Mouse (Mus musculus) B cell, adult 62 days (primary cell): ENCODE data around the gene Nudt3. TPM values are rescaled to one million over a fixed set of nuclear protein-coding genes. Genes with fewer than 3 reads are reported as not detected.

Experiments
- total RNA-seq: library from RNA; stranded (reverse); gene quantifications from 4 replicates; pipeline ENCODE4 v1.2.4, GENCODE M21; 2023

Nudt3 gene
- 93.3 to 101 TPM (median 95.0 TPM) in 4 replicates for total RNA-seq

DNA sequence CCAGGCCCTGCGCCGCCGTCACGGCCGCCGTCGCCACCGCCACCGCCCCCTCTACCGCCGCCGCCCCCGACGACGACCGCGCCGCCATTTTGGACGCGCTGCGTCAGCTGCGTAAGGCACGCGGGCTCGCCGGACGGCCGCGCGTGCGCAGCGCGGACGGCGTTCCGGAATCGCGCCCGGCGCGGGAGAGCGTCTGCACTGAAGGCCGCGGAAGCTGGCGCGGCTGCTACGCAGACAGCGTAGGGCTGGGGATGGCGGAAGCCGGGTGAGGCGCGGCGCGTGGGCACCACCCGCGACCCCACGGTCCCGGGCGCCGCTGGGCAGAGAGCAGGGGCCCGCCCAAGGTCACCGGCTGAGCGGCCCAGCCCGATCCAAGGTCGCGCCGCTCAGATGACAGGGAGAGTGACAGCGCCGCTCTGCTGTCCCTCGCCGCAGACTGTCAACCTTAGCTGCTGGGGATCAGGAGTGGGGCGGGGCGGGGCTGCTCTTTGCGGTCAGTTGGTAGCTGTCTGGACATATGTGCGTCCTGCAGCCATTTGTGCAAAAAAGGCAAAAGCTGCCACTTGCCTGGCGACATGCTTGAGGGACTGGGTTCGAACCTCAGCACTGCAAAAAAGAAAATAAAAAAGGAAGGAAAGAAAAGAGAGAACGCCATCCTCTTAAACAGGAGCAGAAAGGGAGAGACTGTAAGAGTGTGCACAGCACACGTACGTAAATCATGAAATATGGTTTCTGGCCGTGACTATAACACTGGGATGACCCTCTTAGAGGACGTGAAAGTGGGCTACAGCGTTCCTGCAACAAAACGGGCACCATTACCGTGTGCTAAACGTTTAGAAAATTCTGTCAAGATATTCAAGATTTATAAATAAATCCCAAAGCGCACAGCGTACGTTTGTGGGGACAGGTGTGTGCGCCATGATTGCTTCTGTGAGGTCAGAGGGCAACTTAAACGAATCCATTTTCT is at the start of gene Nudt3:
Gene Nudt3 (minus strand): TSS at position 136 of the 967 bp plus-strand sequence.

DNA sequence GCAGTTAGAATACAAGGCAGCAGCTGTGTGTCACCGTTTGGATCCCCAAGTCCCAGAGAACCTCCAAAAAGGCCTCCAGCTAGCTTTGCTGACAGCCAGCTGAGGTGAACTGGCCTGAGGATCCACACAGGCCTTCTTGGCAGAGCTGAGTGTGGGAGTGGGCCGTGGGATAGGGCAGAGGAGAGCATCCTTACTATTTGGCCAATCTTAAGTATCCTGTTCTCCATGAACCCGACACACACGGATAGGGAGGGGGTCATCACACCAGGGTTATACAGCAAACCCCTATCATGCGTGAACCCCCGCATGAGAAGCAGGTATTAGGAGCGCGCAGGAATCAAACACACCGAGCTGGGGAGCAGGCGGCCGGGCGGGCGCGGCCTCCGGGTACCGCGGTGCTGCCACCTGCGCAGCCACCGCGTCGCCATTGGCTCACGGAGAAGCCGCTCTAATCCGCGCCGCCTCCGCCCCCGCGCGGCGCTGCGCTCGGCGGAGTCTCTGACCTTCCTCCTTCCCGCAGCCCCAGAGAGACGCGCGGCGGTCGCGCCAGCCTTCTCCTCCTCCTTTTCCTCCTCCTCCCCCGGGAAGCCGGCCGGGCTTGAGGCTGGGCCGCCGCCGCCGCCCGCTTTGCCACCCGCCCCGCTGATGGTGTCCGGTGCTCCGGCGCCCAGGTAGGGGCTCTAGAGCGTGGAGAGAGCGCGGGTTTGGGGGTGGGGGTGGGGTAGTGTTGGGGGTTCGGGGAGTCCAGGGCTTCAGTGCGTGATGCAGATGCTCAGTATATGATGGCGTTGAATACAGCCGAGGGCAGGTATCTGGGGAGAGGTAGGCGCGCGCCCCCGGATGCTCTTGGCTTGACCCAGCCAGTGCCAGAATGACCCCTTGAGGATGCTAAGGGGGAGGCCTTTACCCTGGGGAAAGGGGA is 32.1 kb upstream of the Nudt3 start, which contains the start of gene Pacsin1:
Gene Pacsin1 (plus strand): TSS at position 421 of the 922 bp plus-strand sequence.

DNA sequence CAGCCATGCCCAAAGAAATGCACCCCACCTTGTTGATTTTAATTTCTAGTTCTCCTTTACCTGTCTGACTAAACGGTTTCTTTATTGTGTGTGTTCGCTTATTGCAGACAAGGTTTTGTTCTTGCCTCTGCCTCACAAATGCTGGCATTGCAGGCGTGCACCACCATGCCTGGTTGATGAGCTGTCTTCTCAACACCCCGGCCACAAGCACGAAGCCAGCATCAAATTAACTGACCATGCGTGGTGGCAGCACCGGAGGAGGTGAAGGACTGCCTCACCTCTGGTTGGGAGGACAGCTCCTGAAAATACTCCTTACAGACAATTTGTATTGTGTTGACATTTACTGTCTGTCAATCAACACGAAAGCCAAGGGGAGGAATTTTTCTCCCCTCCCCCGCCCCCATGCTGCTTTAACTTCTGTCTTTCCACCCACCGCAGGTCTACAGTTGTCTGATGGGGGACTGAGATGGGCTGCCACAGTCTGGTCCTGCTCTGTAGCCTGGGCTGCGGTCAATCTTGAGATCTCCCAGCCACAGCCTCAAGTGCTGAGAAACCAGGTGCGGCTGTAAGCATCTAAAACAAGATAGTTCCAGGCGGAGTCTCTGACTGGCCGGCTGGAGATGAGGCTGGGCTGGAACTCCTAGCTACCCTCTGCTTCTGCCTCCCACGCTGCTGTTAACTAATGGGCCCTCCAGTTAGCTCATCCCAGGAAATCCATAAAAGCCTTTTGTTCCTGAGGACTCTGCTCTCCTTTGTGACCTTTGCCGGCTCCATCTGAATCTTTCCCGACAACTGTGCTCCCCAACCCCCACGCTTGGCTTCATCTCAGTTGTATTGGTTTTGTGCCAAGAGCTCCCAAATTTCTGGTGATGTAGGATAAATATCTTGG is 13.1 kb upstream of the Nudt3 start, which contains the start of gene Rps10:
Gene Rps10 (minus strand): TSS at position 538 of the 889 bp plus-strand sequence.

DNA sequence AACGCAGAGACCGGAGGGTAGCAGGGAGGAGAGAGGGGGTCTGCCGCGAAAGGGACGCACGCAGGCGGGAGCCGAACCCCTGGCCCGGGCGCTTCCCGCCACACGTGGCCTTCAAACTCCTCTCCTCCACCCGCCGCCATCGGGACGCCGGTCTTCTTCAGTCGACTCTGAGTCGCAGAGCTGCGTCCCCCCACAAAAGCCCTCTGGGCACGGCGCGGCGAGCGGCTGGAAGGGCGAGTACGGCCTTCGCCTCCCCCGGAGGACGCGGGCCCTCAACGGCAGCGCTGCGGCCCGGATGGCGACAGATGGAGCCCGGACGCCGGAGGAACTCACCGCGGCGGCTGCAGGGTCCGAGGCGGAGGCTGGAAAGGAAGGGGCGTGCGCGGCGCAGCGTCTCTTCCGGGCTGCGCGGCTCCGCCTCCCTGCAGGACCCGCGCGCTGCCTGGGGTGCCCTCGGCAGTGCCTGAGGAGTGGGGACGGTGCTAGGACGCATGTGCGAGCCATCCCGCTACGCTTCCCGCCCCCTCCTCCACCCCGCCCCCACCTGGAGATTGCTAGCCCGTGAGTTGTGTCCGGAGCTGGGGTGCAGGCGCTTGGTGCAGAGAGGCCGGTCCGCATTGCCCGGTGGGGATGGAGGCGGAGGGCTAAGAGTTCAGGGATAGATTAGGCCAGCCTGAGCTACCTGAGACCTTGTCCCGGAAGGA is 11.7 kb upstream of the Nudt3 start, which contains the start of gene RPS10-NUDT3:
Gene RPS10-NUDT3 (minus strand): TSS at position 352 of the 704 bp plus-strand sequence.

DNA sequence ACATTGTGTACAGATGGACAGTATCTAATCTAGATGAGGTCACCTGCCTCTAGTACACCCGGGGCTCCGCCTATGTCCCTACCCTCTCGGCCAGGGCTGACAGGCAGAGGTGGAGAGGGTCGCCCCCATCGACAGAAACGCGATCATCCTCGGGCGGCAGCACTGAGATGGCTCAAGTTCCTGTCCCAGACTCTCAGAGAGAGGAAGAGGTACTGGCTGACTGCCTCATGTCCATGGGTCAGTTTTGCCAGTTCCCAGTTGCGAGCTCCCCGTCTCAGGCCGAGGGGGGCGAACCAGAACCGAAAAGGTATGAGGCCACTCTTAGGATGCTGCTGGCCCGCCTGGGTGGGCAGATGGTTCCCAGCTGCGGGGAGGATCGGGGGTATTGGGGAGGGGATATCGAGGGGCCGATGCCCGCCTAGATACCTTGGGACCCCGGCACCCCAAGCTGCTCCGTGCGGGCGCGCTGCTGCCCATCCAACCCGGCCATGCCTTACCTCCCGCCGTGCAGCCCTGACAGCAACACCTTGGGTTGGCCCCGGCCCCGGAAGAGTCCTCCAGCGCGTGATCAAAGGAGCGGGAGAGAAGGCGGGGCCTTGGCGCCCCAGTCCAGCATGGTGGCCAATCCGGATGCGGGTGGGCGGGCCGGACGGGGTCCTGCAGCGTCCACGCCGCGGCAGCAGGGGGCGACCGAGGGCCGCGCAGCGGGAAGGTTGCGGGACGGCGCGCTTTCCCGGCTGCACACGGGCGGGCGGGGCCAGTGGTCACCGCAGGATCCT is 57.9 kb downstream of the Nudt3 start, which contains the start of gene AI413582:
Gene AI413582 (minus strand): TSS at position 594 of the 779 bp plus-strand sequence.

DNA sequence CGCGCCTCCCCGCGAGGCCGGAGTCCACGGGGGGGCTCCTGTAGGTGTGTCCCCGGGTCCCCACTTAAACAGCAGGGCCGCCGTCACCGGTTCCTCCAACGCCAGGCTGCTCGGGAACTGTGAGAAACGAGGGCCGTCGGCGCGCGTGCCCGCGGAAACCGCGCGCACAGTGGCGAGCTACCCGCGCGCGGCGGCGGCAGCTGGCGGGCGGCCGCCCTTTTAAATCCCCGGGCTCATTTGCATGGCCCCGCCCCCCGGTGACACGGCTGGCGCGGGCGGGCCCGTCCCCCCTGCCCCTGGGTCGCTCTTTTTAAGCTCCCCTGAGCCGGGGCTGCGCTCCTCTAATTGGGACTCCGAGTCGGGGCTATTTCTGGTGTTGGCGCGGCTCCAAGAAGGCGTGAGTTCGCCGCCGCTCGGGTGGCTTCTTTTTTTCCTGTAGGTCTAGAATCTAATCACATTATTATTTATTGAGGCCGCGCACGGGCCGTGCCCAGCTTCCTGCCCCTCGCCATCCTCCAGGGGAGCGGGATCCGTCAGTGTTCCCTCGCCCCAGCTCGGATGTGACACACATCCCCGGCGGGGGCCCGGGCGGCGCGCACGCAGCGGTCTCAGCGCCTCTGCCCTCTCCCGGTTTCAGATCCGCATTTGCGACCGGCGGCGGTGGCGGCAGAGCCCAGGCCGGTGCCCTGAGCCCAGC is 66.8 kb downstream of the Nudt3 start, which contains the start of gene Hmga1:
Gene Hmga1 (plus strand): TSS at position 183 of the 697 bp plus-strand sequence.

Other genes with a start within 250 kb of the Nudt3 start
- gene Grm4, start 102.1 kb downstream of the Nudt3 start, total RNA-seq: not detected in 4 replicates
- gene Hmga1, start 67.0 kb downstream of the Nudt3 start, total RNA-seq: 66.4 to 82.7 TPM (median 74.2 TPM) in 4 replicates
- gene AI413582, start 57.7 kb downstream of the Nudt3 start, total RNA-seq: 38.8 to 47.6 TPM (median 42.1 TPM) in 4 replicates
- not detected in 4 replicates for gene RPS10-NUDT3, start 11.7 kb upstream of the Nudt3 start, total RNA-seq
- 1,944 to 2,167 TPM (median 2,044 TPM) in 4 replicates for gene Rps10, start 13.2 kb upstream of the Nudt3 start, total RNA-seq
- 18.2 to 21.7 TPM (median 20.1 TPM) in 4 replicates for gene Pacsin1, start 32.0 kb upstream of the Nudt3 start, total RNA-seq
- 1.4 TPM in 1 of 4 replicates, not detected in the others for gene Spdef, start 105.5 kb upstream of the Nudt3 start, total RNA-seq
- 72.2 to 81.2 TPM (median 77.5 TPM) in 4 replicates for gene D17Wsu92e, start 197.2 kb upstream of the Nudt3 start, total RNA-seq
- 67.1 to 82.7 TPM (median 70.3 TPM) in 4 replicates for gene Snrpc, start 214.7 kb upstream of the Nudt3 start, total RNA-seq
- gene Uhrf1bp1, start 232.9 kb upstream of the Nudt3 start, total RNA-seq: 4.9 to 6.5 TPM (median 5.6 TPM) in 4 replicates